Mouse (Mus musculus) thymus, adult 2 months (tissue): ENCODE results near the gene Utp18.

Experiments
- CTCF ChIP-seq: fragments of 200-500 bp; IDR thresholded peaks from 2 replicates; pipeline ENCODE4 v1.5.1; 2012; ENCODE audit warnings: mild to moderate bottlenecking, control low read depth, low read length, moderate library complexity, borderline replicate concordance; ENCODE audit not compliant: control insufficient read depth, poor library complexity, insufficient read depth; ENCODE audit errors: extremely low read depth
- POLR2A ChIP-seq: fragments of 200-500 bp; IDR thresholded peaks from 2 replicates; pipeline ENCODE4 v1.6.1; 2012; ENCODE audit warnings: mild to moderate bottlenecking, low read length, control low read depth, moderate library complexity; ENCODE audit not compliant: control insufficient read depth, poor library complexity, insufficient read depth; ENCODE audit errors: extremely low read depth

DNA sequence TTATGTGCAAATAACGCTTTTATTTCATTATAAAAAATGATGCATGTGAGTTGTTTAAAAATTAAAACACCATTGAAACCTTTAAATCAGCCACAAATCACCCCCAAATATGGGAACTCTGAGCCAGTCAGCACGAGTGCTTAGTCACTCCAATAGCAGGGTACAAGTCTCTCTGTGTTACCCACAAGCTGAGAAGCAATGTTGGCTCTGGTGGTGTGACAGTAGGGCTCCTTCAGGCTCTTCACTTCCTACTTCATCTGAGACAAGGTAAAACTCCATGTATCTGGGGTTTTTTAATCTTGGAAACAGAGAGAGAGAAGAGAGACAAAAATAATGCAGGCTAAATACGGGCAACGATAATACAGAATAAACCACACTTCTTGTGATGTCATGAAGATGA, 72.6 kb downstream of the Utp18 start:
- TF ChIP-seq POLR2A (no peak), CTCF (no peak)
